Mouse (Mus musculus): ENCODE data around the gene Farp1.

The Farp1 gene

DNA sequence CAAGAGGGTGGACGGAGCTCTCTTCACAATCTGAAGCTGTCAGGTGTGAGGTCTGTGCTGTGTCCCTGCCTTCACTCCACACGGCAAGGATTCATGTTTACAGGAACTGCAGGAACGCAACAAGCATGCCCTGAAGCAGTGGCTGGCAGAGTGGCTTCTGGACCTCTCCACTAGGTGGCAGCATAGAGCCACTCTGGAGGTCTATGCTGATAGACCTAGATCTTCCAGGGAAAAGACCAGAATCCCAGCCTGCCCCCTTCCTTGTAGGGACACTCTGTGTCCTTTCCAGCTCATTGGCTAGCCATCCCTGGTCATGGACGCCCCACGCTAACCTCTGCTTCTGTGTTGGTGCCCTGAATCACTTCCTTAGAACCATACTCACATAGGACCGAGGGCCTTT lies 244.1 kb downstream of the Farp1 start:
- DNase-seq, result peak; percentile 89

DNA sequence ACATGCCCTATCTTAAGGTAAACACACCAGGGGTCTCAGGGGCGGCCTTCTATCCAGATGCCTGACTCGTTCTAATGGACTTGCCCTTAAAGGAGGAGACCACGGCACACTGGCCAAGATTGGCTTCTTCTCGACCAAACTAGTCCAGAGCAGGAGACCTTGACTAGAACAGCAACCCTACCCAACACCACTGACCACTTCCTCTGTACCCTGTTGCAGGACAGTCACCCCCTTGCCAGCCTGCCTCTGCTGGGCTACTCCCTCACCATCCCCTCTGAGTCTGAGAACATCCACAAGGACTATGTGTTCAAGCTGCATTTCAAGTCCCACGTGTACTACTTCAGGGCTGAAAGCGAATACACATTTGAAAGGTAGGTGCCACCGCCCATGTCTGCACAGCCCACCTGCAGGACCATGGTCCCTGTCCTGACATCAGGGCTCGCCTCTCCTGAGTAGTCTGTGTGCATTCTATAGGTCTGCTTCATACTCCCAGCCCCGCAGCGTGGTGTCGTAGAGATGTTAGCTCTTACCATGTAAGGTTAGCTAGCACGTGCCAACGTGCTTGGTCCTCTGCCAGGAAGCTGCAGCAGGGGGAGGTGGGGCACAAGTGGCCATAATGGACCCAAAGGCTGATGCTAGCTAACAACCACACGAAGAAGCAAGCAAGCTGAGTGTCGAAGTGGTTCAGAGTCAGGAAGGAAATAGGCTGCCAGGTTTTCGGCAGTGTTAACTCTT lies 245.8 kb downstream of the Farp1 start:
- DNase-seq, result no peak

DNA sequence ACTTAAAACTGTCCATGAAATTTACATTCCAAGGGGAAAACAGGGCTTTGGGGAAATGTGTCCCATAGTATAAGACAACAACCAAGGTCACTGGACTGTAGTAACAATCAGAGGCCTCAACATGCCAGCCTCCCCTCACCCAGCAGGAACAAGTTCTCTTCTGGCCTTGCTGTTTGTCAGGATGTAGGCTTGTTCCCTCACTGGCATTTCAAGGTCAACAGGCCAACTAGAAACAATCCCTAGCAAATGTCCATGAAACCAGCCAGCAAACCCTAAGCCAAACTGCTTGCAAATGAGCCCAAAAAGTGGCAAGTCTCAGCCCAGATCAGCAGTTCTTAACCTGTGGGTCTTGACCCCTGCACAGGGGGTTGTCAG lies 246.3 kb downstream of the Farp1 start:
- DNase-seq, result no peak

DNA sequence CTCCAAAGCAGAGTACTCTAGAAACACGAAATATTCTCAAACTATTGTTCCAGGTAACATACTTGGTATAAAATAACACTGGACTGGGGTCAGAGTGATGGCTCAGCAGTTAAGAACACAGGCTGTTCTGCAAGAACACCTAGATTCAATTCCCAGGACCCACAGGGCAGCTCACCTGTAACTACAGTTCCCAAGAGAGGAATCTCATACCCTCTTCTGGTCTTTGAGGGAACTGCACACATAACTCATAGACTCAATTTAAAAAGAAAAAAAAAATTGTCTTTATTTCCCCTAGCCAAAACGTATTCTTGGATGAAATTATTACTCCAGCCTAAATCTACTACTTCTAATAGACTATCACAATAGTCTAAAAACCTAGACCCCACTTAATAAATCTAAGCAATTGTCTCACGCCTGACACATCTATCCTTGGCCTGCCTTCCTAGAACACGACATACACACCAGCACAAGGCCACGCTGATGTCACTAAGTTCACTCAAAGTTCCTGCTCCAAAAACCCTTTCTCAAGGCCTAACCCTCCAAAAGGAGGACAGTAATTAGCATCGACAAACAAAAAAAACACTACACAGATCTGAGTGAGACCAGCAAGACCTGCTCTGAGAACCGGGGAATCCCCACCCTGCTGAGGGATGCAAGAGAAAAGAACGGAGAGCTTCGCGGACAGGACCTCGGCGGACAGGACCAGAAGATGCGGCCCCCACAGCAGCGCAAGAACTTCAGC lies 250.6 kb downstream of the Farp1 start:
- peak; percentile 40 for DNase-seq

DNA sequence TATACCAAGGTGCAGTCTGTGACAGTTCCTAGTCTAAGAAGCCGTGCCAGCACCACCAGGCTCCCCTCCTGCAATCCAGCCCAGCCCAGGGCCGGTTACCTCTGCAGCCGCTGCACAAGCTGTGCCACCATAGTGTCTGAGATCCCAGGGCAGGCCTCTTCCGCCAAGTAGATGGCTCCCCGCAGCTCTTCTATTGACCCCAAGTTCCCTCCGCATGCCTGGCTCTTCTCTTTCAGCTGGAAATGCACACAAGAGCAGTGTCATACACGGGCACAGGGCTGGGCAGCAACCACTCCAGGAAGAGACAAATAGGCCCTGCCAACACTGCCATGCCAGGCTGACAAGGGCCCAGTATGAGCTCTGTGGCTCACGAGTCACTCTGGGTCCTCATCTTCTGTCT lies 256.9 kb downstream of the Farp1 start:
- DNase-seq, result no peak

DNA sequence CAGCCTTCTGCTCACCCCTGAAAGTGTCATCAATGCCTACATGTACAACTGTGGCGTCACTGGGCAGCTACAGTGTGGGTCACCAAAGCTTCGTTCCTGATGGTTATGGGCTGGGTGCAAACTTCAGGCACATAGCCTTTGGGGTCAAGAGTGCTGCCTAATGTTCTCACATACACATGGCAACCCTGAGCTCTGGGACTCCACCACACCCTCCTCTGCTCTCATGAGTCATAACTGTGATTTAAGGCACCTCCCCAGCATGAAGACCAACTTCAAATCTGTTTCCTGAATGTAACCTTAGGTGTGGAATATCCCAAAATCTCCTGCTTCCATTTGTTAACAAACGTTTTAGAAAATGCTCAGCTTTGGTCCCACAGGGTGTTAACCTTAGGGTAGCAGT lies 257.4 kb downstream of the Farp1 start:
- no peak for DNase-seq

DNA sequence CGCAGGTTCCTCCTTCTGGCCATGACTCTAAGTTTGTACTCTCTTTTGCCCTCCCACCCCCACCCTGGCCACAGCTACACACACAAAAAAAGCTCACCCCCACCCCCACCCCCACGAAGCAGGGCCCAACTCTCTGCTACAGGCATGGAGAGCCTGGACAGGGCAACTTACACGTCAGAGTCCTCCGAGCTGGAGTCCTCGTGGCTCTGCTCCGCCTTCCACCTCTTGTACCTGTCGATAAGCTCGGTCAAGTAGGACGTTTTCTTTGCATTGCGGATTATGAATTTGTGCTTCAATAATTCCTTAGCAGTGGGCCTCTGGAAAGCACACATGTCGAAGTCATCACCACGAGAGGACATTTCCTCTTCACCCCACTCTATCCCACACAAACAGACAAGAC lies 259.5 kb downstream of the Farp1 start:
- DNase-seq, result peak; percentile 31

DNA sequence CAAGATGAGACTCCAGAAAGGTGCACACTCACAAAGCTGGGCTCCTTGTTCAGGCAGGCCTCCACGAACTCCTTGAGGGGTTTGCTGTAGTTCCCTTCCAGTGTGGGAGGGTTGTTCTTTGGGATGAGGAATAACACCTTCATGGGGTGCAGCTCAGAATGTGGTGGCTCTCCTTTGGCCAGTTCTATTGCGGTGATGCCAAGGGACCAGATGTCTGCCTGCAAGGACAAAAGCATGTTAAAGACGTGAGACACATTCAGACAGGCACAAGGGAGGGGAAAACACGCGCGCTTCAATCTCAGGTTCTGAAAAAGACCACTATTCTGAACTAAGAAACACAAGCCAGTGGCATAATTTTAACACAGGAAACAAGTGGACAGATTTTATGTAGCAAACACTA lies 262.1 kb downstream of the Farp1 start:
- DNase-seq, result no peak

DNA sequence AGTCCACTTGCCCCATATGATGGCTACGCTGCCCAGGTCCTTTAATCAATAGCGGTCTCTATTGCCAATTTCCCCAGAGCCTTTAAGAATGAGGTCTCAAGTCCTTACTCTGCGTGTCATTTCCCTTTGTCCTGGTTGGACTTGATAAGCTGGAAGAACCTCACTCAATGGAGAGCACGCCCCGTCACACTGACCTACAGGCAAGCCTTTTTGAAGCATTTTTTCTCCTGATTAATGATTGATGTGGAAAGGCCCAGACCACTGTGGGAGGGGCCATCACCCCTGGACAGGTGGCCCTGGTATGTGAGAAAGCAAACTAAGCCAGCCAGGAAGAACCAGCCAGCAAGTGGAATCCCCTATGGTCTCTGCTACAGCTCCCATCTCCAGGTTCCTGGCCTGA lies 263.5 kb downstream of the Farp1 start:
- no peak for DNase-seq

DNA sequence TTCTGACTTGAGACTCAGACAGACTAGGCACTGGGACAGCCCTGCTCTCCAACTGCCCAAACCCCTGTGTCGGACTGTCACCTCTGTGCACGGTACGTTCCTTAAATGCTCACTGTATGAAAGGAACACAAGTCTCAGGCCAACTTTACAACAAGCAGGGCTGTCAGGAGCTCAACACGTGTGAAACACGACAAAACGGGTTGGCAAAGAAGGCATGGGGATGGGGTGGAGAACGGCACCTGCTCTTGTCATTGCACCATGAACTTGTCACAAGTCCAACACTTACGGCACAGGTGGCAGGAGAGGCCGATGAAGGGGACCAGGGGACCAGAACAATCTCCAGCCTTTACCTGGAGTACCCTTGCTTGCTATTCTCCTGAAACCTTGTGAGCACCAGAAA lies 264.1 kb downstream of the Farp1 start:
- DNase-seq, result no peak

DNA sequence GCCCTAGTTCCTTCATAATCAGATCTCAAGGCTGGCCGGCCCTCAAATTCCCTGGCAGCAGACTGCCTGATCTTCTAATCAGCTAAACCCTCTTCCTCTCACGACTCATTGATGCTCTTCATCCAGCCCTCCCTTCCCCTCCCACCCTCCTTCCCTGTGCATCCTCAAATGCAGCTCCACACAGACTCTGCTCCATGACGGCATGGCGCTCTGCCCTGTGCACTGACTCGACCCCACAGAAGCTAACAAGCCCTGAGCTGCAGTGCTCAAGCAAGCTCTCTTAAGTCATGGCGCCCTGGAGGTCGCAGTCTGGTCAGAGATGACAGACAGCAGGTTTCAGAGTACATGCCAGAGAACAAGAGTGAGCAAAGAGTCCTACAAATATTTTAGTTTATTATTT lies 269.5 kb downstream of the Farp1 start:
- no peak for DNase-seq

DNA sequence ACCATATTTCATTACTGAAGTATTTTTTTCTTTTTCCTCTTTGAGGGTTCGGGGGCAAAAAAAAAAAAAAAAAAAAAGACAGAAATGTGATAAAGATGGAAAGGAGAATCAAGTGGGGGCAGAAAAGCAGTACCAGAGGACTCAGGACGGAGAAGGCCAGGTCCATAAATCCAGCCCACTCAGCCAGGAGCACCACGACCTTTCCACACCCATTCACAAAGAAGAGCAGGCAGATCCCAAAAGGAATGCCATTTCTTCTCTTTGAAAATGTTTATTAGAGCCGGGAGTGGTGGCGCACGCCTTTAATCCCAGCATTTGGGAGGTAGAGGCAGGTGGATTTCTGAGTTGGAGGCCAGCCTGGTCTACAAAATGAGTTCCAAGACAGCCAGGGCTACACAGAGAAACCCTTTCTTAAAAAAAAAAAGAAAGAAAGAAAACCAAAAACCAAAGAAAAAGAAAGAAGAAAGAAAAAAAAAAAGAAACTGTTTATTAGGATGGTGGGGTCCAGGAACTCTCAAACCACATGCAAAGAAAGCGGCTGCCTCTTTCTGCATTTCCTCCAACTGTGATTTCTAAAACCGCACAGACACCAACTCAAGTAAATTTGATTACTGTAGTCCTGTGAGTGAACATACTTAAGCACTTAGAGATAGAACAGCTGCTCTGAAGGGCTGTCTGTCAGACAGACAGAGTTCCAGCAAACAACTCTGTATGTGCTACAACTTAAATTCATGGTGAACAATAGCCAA lies 270.5 kb downstream of the Farp1 start:
- DNase-seq, result no peak

DNA sequence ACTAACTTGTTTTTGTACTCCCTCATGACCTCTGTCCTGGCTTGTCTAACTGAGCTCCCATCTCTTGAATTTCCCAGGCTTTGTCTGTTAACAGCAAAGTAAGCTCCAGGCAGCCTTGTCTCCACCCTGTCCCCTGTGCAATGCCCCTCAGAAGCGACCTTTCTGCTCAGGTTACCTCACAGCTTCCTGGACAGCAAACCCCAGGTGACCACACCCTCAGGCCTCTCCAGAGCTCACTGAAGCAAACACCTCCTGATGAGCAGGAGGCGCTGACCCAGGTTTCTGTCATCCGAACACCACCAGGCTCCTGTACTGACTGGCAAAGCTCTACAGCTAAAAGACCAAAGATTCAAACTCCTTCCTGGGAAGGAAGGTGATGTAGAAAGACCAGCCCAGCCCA lies 274.9 kb downstream of the Farp1 start:
- DNase-seq, result no peak

DNA sequence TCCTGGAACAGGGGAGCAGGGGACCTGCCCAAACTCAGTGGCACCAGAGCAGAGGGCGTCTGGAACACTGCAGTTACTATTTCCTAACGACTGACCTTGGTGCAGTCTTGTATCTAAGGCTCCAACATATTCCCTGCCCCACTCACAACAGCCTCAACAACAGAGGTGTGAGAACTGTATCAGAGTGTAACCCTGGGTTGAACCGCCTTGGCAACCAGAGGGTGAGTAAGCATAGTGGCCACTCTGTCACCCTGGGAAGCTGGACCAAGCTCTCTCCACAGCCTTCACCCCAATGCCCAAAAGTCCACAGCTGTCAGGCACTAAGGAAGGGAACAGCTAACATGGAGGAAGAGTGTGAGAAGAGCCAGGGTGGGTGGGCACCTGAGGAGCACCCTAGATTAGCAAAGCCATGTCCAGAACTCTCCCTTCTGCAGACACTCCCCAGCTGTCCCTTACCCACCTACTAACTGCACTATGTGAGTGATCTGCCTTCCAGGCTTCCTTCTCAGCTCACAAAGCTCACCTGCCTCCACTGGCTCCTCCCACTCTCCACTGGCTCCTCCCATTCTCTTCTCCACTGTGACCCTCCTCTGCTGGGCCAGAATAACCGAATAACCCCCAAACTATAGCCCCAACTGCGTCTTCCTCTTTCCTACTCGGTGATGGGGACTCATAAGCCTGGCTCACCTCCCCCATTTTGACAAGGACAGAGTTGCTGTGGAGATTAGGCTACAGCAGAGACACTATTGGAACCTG lies 275.5 kb downstream of the Farp1 start:
- DNase-seq, result no peak

DNA sequence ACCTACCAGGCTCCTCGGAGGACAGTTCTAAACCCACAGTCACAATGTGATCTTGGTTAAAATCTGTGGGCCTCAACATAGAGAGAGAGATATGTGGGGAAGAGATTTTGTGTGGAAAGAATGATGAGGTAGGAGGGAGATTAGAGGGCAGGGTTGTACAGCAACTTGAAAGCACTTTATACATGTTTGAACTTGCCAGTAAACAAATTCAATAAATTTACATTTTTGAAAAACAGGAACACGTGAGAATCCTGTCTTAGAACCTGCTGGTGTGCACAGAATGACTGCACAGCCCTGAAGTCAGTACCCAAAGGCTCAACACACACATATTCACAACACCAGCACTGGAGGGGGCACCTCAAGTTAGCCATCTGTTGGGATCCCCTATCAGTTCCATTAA lies 276.1 kb downstream of the Farp1 start:
- no peak for DNase-seq

DNA sequence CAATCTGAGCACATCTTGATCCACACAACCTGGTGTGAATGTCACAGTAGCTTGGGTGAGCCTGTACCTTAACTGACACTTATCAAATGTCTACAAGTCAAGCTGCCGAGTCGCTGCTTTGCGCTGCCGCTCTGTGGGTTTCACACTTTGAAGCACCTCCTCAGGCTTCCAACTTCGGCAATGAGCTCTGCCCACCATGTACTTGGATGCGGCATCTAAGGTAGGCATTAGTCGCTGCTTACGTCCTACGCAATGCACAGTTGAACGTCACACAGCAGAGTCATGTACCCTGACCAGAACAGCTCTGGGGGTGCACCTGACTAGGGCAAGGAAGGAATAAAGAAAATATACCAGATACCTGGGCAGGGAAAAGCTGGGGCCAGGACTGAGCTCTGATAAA lies 278.3 kb downstream of the Farp1 start:
- DNase-seq, result no peak

DNA sequence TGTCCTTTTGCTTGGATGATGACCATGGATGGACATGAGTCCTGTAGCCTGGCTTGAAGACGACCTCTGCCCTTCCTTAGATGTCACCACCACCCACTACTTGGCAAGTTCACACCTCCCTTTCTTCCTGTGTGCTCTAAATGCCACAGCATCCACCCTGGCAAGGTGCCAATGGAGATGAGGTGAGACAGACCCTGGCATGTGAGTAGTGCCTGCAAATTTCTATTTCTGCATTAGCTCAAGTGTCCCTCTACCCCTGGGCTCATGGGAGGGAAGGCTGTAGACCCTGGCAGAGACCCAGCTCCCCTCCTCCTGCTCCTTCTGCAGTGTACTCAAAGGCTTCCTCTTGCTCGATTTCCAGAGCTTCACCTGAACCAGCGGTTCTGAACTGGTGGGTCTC lies 279.9 kb downstream of the Farp1 start:
- DNase-seq, result peak; percentile 62

DNA sequence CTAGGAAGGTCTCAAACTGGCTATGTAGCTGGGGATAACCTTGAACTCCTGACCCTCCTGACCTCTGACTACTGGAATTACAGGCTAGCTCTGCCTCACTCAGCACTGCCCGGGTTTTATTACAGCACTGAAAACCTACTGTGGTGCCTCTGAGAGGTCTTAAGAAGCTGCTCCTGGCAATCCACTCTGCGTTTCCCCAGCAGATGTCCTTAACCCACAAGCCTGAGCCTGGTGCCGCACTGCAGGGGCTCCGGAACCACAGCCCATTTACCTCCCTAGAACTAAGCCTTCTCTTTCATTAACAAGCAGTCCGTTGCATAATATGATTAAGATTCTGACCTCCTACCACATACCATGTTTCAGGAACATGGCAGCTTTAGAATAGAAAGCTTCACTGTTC lies 281.1 kb downstream of the Farp1 start:
- no peak for DNase-seq

DNA sequence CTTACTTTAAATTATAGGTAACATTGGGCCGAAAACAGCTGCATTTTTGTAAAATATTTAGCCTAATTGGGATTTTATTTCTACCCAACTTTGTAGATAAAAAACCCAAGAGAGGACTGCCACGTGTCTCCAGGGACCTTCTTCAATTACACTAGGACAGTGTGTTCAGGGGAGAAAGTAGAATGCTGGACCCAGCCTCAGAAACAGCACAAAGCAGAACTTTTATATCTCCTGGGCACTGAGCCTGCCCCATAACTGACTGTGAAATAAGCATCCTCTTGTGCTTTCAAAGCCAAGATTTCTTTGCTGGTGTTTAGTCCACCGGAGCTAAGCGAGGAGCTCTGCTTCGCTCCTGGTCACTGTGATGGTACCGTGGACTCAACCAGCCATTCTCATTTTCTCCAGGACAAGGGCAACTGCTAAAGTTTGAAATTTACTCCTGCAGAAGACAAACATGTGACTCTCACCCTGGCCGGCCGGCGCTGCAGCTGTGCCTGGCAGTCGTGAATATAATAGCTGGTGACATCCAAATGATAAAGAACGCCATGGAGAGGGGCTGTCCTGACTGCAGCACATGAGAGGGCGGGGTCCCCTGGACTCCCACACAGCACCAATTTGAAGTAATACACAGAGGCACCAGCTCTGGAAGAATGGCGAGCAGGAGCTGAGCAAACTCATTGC lies 281.8 kb downstream of the Farp1 start:
- no peak for DNase-seq

DNA sequence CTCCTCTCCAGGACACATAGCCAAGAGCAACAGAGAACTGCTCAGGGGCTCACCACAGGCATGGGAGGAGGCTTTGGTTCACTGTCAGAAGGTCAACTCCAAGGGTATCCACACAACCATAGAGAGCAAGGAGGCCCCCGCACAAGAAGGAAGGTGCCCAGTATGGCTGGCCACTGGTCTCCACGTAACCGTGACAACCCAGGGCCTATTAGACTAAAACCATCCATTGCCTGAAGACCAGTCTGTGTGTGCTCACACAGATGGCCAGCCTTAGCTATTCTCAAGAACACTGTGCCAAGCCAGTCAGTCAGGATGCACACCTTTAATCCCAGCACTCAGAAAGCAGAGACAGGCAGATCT lies 282.3 kb downstream of the Farp1 start:
- DNase-seq, result no peak

DNA sequence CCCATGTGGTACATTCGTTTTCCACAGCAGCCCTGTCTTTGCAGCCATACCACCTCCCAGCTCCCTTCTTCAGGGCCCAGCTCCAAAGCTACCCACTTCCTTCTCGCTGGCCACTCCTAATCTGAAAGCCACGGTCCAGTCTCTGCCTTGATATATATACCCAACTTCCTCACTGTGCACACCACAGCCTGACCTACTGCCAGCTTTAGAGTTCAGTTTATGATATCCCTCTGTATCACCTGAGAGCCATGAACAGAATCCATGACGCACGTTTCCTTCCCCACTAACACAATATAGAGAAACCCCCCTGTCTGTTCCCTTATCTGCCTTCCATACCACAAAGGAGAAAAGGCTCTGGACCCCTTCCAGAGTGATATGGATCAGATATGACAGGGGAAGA lies 283.4 kb downstream of the Farp1 start:
- peak; percentile 27 for DNase-seq

DNA sequence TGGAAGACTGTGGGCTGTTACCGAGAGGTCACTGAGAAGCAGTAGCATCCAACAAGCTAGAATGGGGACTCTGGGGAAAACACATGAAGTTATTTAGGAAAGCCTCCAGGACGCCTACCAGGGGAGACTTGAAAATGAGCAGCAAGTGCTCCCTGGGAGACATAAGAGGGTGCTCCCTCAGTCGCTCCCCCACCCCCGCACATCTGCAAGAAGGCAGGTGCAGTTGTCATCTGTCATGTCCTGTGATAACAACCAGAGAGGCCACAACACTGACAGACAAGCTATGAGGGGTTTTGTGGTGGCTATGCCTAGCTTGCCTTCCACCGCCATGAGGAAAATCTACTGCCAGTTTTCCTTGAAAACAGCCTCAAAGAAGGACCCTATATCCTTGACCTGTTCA lies 287.1 kb downstream of the Farp1 start:
- DNase-seq, result no peak

DNA sequence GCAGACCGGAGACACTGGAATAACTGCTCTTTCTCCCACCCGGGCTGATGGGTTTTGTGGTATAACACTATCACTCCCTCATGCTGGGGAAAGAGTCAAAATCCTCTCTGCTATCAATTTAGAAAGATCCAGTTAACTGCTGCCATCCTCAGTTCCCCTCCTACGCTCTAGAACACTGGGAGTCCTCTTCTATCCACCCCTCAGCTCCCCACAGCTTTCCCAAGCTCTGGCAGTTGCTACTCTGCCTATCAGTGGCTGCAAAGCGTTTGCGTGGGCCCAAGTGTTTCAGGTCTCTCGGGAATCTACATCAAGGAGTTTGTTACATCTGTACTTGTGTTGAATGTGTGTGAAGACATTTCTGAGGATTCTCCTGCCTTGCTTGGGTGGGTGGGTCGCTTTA lies 287.6 kb downstream of the Farp1 start:
- no peak for DNase-seq
